Mouse (Mus musculus) ES-Bruce4 (cell line): ENCODE measurements around the gene Brwd3. TPM values are rescaled to one million over a fixed set of nuclear protein-coding genes. Genes with fewer than 3 reads are reported as not detected.
A peak's percentile ranks its signal among the peaks of the same experiment; 100 is the strongest.

Source experiments
- H3K27ac ChIP-seq: 2 replicates; pipeline ENCODE4 v1.5.1; 2012; ENCODE audit warnings: low read length, inconsistent platforms; ENCODE audit not compliant: insufficient read depth
- H3K27me3 ChIP-seq: 2 replicates; pipeline ENCODE4 v1.6.1; 2012; ENCODE audit warnings: mild to moderate bottlenecking, low read length, inconsistent platforms; ENCODE audit not compliant: control insufficient read depth, poor library complexity, insufficient read depth, severe bottlenecking
- H3K36me3 ChIP-seq: 2 replicates; pipeline ENCODE4 v1.6.1; 2012; ENCODE audit warnings: inconsistent platforms, mild to moderate bottlenecking, low read length, moderate library complexity; ENCODE audit not compliant: control insufficient read depth, poor library complexity, insufficient read depth, severe bottlenecking
- H3K4me1 ChIP-seq: one replicate; pipeline ENCODE4 v1.8.1; 2011; ENCODE audit warnings: low read length; ENCODE audit not compliant: control insufficient read depth, insufficient read depth
- H3K4me3 ChIP-seq: 2 replicates; pipeline ENCODE4 v1.5.1; 2011; ENCODE audit warnings: low read depth, mild to moderate bottlenecking, low read length
- H3K9ac ChIP-seq: 2 replicates; pipeline ENCODE4 v1.6.1; 2012; ENCODE audit warnings: low read depth, mild to moderate bottlenecking, inconsistent platforms; ENCODE audit not compliant: poor library complexity, severe bottlenecking
- H3K9me3 ChIP-seq: replicated peaks from 2 replicates; pipeline ENCODE4 v1.6.1; 2012; ENCODE audit warnings: mild to moderate bottlenecking, low read length, inconsistent platforms; ENCODE audit not compliant: control insufficient read depth, poor library complexity, insufficient read depth, severe bottlenecking
- CTCF ChIP-seq: IDR thresholded peaks from one replicate; pipeline ENCODE4 v1.8.1; 2011; ENCODE audit warnings: low read depth, low read length
- EP300 ChIP-seq: IDR thresholded peaks from 2 replicates; pipeline ENCODE4 v1.6.1; 2011; ENCODE audit warnings: low read depth, low read length; ENCODE audit not compliant: insufficient read depth
- POLR2A ChIP-seq: IDR thresholded peaks from one replicate; pipeline ENCODE4 v1.8.1; 2011; ENCODE audit warnings: low read length; ENCODE audit not compliant: insufficient read depth
- polyA plus RNA-seq: library from polyadenylated mRNA; stranded (reverse); fragments of >200 nt; gene quantifications from 2 replicates; pipeline ENCODE4 v1.2.4, GENCODE M21; 2011; ENCODE audit warnings: low read depth; ENCODE audit not compliant: missing spikeins, insufficient read depth, insufficient read length

Gene Brwd3
- polyA plus RNA-seq, result 40.1 and 45.0 TPM in 2 replicates

GRCm38 (mm10) chrX:108834090-108834774 lies at the start of gene Brwd3:
TSS of gene Brwd3 (minus strand) at chrX:108834372.
- Histone ChIP-seq H3K4me1 (no peaks in the 10 kb centered on the region), H3K9me3 (no peaks in the 10 kb centered on the region), H3K27ac (peak within 1 kb of the TSS; percentile 76), H3K27me3 (no peaks in the 10 kb centered on the region), H3K9ac (peak within 1 kb of the TSS; percentile 79), H3K4me3 (peak within 1 kb of the TSS; percentile 88), H3K36me3 (no peaks in the 10 kb centered on the region)
- TF ChIP-seq CTCF, result no peak
- no peak for TF ChIP-seq EP300
- peak; percentile 27 for TF ChIP-seq POLR2A

GRCm38 (mm10) chrX:108862632-108863031 lies 28.5 kb upstream of the Brwd3 start:
- Histone ChIP-seq H3K4me1 (no peaks in the 10 kb centered on the region), H3K9ac (no peak overlapping the region), H3K4me3 (no peak overlapping the region), H3K27me3 (no peaks in the 10 kb centered on the region), H3K27ac (no peak overlapping the region), H3K9me3 (no peaks in the 10 kb centered on the region), H3K36me3 (no peaks in the 10 kb centered on the region)
- TF ChIP-seq EP300, result no peak
- TF ChIP-seq CTCF, result no peak
- TF ChIP-seq POLR2A, result no peak

GRCm38 (mm10) chrX:108842705-108843104 lies 8.5 kb upstream of the Brwd3 start:
- no peaks in the 10 kb centered on the region for H3K4me1 ChIP-seq
- no peaks in the 10 kb centered on the region for H3K9me3 ChIP-seq
- TF ChIP-seq CTCF, result no peak
- TF ChIP-seq POLR2A, result no peak
- no peak for TF ChIP-seq EP300
- H3K36me3 ChIP-seq, result no peaks in the 10 kb centered on the region
- no peaks in the 10 kb centered on the region for H3K27me3 ChIP-seq
- no peak overlapping the region for H3K4me3 ChIP-seq
- no peak overlapping the region for H3K9ac ChIP-seq
- H3K27ac ChIP-seq, result no peak overlapping the region

- H3K36me3 ChIP-seq, result no peaks in the 10 kb centered on the region
- TF ChIP-seq EP300 (no peak), CTCF (no peak), POLR2A (no peak)
- H3K4me1 ChIP-seq, result no peaks in the 10 kb centered on the region
- no peak overlapping the region for H3K9ac ChIP-seq
- H3K27ac ChIP-seq, result no peak overlapping the region
- no peak overlapping the region for H3K4me3 ChIP-seq
- H3K27me3 ChIP-seq, result no peaks in the 10 kb centered on the region
- H3K9me3 ChIP-seq, result no peaks in the 10 kb centered on the region
These were observed 2.2 kb upstream of the Brwd3 start for GRCm38 (mm10) chrX:108836416-108836815.

GRCm38 (mm10) chrX:108835233-108835632 lies 1.1 kb upstream of the Brwd3 start:
- Histone ChIP-seq H3K36me3 (no peaks in the 10 kb centered on the region), H3K4me3 (no peak overlapping the region; the same call in 1 of the 2 replicates), H3K27ac (no peak overlapping the region), H3K27me3 (no peaks in the 10 kb centered on the region), H3K4me1 (no peaks in the 10 kb centered on the region), H3K9ac (no peak overlapping the region), H3K9me3 (no peaks in the 10 kb centered on the region)
- no peak for TF ChIP-seq POLR2A
- TF ChIP-seq CTCF, result no peak
- no peak for TF ChIP-seq EP300

GRCm38 (mm10) chrX:108833381-108834020 lies 671 bp downstream of the Brwd3 start:
- TF ChIP-seq POLR2A (no peak), EP300 (no peak), CTCF (no peak)
- H3K27ac ChIP-seq, result no peak overlapping the region
- no peaks in the 10 kb centered on the region for H3K9me3 ChIP-seq
- no peaks in the 10 kb centered on the region for H3K27me3 ChIP-seq
- H3K9ac ChIP-seq, result peak overlapping the region; percentile 79
- H3K4me1 ChIP-seq, result no peaks in the 10 kb centered on the region
- H3K36me3 ChIP-seq, result no peaks in the 10 kb centered on the region
- peak overlapping the region; percentile 88 for H3K4me3 ChIP-seq
